Mouse (Mus musculus) brain, embryonic 14.5 days (tissue): ENCODE data around the gene Coch. TPM values are rescaled to one million over a fixed set of nuclear protein-coding genes. Genes with fewer than 3 reads are reported as not detected.
"Not testable (repeated sequence)": the region's sequence is repeated elsewhere in the genome, so short reads cannot be mapped to it uniquely, and the experiment has no call there.

Experiments used
- DNase-seq: peaks from one replicate; pipeline ENCODE4 v3.0.0-alpha.2; 2011; ENCODE audit warnings: low read depth
- CTCF ChIP-seq: fragments of 200-500 bp; IDR thresholded peaks from 2 replicates; pipeline ENCODE4 v1.5.1; 2012; ENCODE audit warnings: inconsistent platforms, mild to moderate bottlenecking, moderate library complexity, borderline replicate concordance; ENCODE audit not compliant: insufficient read depth, insufficient read length; ENCODE audit errors: extremely low read depth
- POLR2A ChIP-seq: fragments of 200-500 bp; IDR thresholded peaks from 2 replicates; pipeline ENCODE4 v1.6.1; 2012; ENCODE audit warnings: mild to moderate bottlenecking, inconsistent platforms, borderline replicate concordance; ENCODE audit not compliant: poor library complexity, insufficient read depth, insufficient read length, severe bottlenecking; ENCODE audit errors: extremely low read depth
- polyA plus RNA-seq: library from polyadenylated mRNA; depleted of rRNA; stranded (reverse); fragments of >200 nt; gene quantifications from 2 replicates; pipeline ENCODE4 v1.2.3, GENCODE M21; 2012; rRNA removed

Gene Coch
- polyA plus RNA-seq, result 9.7 and 10.0 TPM in 2 replicates

DNA sequence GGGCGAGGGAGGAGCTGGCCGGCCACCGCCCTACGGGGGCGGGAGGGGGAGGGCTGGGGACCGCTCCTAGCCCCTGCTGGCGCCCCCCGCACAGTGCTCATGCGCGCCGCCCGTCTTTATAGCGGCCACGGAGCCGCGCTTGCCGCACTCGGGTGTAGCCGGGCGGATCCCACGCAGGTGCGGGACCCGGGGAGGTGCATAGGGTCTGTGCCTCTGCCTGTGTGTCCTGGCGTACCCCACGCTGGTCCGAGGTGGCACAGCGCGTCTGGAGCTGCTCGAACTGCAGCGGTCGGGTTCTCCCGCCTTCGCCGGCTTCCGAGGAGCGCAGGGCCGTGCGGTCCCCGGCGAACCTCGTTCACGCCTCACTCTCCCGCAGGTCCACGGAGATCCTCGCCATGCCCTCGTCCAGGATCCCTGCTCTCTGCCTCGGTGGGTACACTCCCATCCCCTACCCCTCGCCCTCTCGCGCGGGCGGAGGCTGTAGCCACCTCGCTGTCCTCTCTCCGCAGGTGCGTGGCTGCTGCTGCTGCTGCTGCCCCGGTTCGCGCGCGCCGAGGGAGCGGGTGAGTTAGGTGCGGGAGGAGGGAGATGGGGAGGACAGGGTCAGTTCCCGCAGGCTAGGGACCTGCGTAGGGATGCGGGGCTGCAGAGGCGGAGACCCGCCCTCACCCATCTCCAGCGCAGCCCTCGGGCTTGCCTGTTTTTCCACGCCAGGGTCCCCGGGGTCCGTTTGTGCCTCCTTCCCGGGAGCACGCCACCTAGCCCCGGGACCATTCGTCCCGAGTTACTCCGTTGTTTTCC lies at the start of gene Coch:
Gene Coch, plus strand, starts transcription at position 113 of the 801 bp plus-strand sequence.
- DNase-seq, result peak; percentile 67
- TF ChIP-seq POLR2A, result no peak
- no peak for TF ChIP-seq CTCF

DNA sequence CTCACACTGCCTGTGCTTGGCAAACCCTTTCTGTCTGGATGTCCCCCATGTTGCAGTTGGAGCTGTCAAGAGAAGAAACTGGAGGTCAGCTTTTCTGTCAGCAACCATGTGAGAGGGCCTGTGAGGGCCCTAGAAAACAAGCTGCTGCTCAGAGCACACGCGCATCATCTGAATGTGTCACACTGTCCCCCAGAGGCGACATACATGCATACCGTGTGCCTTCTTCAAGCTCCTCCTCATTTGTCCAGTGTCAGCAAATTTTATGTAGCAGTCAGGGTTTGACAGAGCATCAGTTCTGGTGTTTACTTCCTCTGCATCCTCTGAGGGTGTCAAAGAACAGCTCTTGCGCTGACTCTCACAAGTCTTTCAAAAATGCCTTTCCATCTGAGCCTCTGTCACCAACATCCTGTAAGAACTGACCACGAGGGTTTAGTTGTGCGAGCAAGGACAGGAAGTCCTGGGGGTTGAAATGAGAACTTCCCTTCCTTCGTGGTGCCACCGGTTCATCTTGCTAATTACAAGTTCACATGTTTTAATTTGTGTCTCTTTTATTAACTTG lies 49.7 kb upstream of the Coch start:
- TF ChIP-seq CTCF (no peak), POLR2A (no peak)
- DNase-seq, result peak; percentile 10

DNA sequence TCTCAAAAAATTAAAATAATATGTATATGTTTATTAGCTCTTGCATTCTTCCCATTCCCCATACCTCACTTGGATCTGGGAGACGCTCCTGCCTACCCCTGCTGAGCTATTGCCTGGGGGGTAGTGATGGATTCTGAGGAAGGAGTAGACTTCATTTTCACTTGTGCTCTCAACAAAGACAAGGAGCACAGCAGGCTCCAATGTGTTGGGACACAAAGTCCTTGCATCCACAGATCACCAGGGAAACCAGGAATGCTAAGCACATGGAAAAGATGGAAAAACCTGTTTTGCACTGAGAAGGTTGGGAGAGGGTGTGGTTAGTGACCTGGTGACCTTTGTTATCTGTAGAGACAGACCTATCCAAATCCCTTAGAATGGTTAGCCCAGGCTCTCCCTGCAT lies 38.1 kb upstream of the Coch start:
- TF ChIP-seq CTCF (no peak), POLR2A (no peak)
- DNase-seq, result no peak

DNA sequence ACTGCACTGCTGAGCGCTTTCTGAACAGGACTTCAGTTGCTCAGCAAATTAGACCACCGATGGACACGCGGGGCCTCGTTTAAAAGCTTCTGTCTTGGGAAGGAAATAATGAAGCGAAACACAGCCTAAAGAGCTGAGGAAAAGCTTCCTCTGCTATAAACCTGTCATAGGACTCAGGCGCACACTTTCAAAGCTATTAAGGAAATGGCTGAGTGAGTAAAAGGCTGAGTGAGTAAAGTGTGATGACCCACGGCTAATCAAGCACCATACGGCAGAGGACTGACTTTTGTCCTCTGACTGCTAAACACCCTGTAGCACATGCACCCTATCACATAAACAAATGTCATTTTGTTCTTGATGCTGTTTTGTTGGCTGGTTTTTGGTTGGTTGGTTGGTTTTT lies 31.7 kb upstream of the Coch start:
- peak; percentile 19 for DNase-seq
- no peak for TF ChIP-seq POLR2A
- TF ChIP-seq CTCF, result no peak

DNA sequence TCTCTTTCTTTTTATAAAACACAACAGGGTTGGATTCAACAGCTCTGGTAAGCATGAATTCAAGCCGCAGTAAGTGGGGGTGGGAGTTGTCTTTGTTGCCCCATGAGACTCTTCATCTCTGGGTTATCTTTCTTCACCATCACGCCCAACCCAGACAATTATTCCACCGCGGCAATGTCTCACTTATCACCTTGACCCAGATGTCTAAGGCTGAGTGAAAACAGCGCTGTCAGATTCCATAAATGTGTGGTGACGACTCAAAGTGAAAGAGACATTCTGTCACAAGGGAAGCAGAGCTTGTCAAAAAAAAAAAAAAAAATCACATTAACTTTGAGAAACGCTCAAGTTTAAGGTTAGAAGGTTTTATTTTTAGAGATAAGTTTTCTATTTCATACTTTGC lies 25.9 kb upstream of the Coch start:
- DNase-seq, result no peak
- TF ChIP-seq POLR2A, result no peak

DNA sequence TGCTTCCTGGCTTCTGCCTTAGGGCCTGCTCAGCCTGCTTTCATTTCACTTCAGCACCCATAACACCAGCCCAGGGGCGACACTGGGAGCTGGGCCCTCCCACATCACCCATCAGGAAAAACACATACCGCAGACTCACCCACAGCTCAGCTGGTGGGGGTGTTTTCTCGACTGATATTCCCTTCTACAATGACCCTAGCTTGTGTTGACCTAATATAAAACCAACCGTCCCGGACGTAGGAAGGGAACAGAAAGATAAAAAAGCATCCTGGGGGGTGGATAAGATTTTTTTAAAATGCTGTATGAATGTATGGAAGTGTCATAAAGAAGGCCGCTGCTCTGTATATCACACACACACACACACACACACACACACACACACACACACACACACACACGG lies 23.7 kb upstream of the Coch start:
- DNase-seq, result no peak
- TF ChIP-seq POLR2A (no peak), CTCF (no peak)

DNA sequence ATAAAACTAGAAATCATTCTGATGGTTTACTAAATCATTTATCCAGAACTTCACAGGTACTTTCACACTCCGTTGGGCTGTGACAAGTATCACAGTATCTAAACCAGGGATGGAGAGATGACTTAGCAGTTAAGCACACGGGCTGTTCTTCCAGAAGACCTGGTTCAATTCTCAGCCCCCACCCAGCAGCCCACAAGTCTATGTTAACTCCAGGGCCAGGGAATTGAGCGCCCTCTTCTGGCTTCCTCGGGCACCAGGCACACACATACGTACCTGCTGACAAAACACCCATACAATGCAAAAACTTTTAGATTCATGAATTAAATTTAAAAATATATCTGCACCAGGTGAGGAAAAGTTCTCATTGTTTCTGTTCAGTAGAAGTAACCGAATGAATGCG lies 23.2 kb upstream of the Coch start:
- DNase-seq, result no peak
- TF ChIP-seq POLR2A (no peak), CTCF (no peak)

DNA sequence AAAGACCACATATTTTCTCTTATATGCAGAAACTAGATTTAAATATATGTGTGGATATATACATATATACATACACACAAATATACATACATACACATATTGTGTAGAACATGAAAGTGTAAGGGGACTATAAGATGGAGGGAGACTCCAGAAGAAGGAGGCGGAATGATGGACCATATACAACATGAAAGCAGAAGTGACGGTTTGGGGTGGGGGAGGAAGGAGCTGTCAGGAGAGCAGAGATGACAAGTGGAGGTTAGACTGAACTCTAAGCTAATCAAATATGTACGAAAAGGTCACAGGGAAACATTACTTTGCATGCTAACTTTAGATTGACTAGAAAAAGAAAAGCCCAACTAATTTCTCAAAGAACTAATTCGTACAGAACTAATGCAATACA lies 20.5 kb upstream of the Coch start:
- no peak for DNase-seq
- no peak for TF ChIP-seq POLR2A

DNA sequence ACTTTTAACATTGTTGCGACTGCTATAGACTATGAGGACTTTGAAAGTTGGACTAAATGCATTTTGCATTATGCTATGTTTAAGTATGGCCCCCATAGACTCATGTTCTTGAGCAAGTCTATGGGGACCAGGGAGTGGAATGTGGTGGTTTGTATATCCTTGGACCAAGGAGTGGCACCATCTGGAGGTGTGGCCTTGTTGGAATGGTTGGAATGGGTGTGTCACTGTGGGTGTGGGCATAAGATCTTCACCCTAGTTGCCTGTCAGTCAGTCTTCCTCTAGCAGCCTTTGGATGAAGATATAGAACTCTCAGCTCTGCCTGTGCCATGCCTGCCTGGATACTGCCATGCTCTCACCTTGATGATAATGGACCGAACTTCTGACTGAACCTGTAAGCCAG lies 15.3 kb upstream of the Coch start:
- not testable (repeated sequence) for DNase-seq

DNA sequence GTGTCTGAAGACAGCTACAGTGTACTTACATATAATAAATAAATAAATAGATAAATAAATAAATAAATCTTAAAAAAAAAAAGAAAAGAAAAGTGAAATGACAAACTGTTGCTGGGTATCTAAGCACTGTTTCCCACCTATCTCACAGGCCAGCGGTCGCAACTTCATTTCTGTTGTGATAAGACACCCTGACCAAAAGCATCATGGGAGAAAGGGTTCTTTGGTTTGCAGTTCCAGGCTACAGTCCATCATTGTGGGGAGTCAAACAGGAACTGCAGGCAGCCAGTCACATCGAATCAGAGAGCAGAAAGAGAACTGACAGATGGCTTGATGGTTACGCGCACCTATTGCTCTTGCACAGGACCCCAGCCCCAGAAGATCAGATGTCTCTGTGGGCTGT lies 3.9 kb upstream of the Coch start:
- TF ChIP-seq CTCF (no peak), POLR2A (no peak)
- DNase-seq, result no peak

DNA sequence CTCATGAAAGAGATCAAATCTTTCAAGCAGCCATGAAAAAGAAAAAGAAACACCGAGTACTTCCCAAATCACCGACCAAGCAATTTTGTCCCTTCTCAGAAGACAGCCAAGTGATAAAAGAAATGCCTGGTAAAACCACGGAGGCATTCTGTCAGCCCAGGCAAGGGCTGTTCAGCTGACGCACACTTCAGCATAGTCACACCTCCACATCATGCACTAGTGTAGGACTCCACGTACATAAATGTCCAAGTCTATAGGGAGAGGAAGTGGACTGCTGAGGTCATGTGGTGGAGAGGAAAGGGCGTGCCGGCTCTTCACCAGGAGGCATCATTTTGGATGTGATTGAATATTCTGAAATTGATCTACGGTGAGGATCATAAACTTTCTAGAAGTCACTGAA lies 1.2 kb upstream of the Coch start:
- no peak for DNase-seq
- no peak for TF ChIP-seq CTCF
- no peak for TF ChIP-seq POLR2A

DNA sequence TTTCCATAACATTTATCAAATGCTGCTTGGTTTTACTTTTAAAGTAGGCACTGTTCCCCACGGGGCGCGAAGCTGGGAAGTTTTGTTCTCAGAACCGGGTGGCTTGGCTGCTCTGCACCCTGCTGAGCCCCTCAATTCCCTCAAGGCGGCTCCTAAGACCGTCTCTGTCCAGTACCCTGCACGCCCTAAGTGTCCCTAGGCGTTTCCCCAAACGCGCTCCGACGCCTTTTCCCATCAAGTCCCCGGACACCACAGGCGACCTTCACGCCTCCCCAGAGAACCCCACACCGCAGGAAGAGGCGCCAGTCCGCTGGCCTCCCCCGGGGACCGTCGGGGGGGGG lies 283 bp upstream of the Coch start:
- TF ChIP-seq POLR2A (no peak), CTCF (no peak)
- peak; percentile 39 for DNase-seq
